Mouse (Mus musculus): ENCODE measurements around the gene Cldn34c4.

Gene Cldn34c4

GRCm38 (mm10) chrX:127736454-127736853 lies at the start of gene Cldn34c4:
Gene Cldn34c4 (minus strand): TSS chrX:127736554.
- DNase-seq: no peak

- DNase-seq: no peak
These were observed 10.7 kb upstream of the Cldn34c4 start for GRCm38 (mm10) chrX:127747062-127747461.

Data from thymus, postnatal 14 days (tissue).